Mouse (Mus musculus): Measurements from ENCODE around the gene Bglap2. TPM values are rescaled to one million over a fixed set of nuclear protein-coding genes. Genes with fewer than 3 reads are reported as not detected.
"Not testable (repeated sequence)": the region's sequence is repeated elsewhere in the genome, so short reads cannot be mapped to it uniquely, and the experiment has no call there.

Gene Bglap2
- polyA plus RNA-seq, 1 experiment from 2014 or later, result not detected

- WGBS, result 10% methylated on average over 17 of the region's 19 CpGs
- not testable (repeated sequence) for H3K4me2 ChIP-seq; H3K27me3 ChIP-seq (ENCODE audit: control insufficient read depth, insufficient read depth, low read length); H3K27ac ChIP-seq (ENCODE audit: low read depth, low read length); H3K36me3 ChIP-seq (ENCODE audit: control insufficient read depth, insufficient read depth, low read length); H3K9me3 ChIP-seq (ENCODE audit: control insufficient read depth, low read length); H3K4me3 ChIP-seq (ENCODE audit: low read depth, low read length); H3K4me1 ChIP-seq (ENCODE audit: control insufficient read depth, insufficient read depth, low read length)
- H3K9ac ChIP-seq (ENCODE audit: low read length), result 0 out of 2 replicates have a peak overlapping the region, but pooled peaks have one; percentile 2
- DNase-seq (ENCODE audit: low spot score, missing footprints), result peak; percentile 90
- ATAC-seq (ENCODE audit: low FRiP score), result peak; percentile 84
Observed at GRCm38 (mm10) chr3:88375750-88376626, 2.5 kb downstream of the Bglap2 start.

GRCm38 (mm10) chr3:88372643-88373042 is 5.9 kb downstream of the Bglap2 start, which contains the start of gene Bglap3:
TSS of gene Bglap3 (minus strand) at chr3:88372743.
- not testable (repeated sequence) for H3K4me1 ChIP-seq (ENCODE audit: control insufficient read depth, insufficient read depth, low read length); DNase-seq (ENCODE audit: low spot score, missing footprints); H3K36me3 ChIP-seq (ENCODE audit: control insufficient read depth, insufficient read depth, low read length); ATAC-seq (ENCODE audit: low FRiP score); H3K27me3 ChIP-seq (ENCODE audit: control insufficient read depth, insufficient read depth, low read length); H3K27ac ChIP-seq (ENCODE audit: low read depth, low read length); H3K4me2 ChIP-seq; H3K4me3 ChIP-seq (ENCODE audit: low read depth, low read length); H3K9ac ChIP-seq (ENCODE audit: low read length); H3K9me3 ChIP-seq (ENCODE audit: control insufficient read depth, low read length)
- WGBS, result 91% methylated on average over 9 of the region's 9 CpGs

- not testable (repeated sequence) for H3K4me3 ChIP-seq (ENCODE audit: low read depth, low read length); H3K4me1 ChIP-seq (ENCODE audit: control insufficient read depth, insufficient read depth, low read length); H3K9ac ChIP-seq (ENCODE audit: low read length); ATAC-seq (ENCODE audit: low FRiP score); DNase-seq (ENCODE audit: low spot score, missing footprints); H3K27ac ChIP-seq (ENCODE audit: low read depth, low read length); H3K4me2 ChIP-seq; H3K9me3 ChIP-seq (ENCODE audit: control insufficient read depth, low read length); H3K36me3 ChIP-seq (ENCODE audit: control insufficient read depth, insufficient read depth, low read length)
- WGBS, result 89% methylated on average over 7 of the region's 7 CpGs
- peaks cover 14% of the 10 kb centered on the region for H3K27me3 ChIP-seq (ENCODE audit: control insufficient read depth, insufficient read depth, low read length)
Observed at GRCm38 (mm10) chr3:88368511-88368910, 10.0 kb downstream of the Bglap2 start.

GRCm38 (mm10) chr3:88367517-88367916 is 11.0 kb downstream of the Bglap2 start:
- H3K27ac ChIP-seq (ENCODE audit: low read depth, low read length); H3K4me1 ChIP-seq (ENCODE audit: control insufficient read depth, insufficient read depth, low read length); DNase-seq (ENCODE audit: low spot score, missing footprints); H3K36me3 ChIP-seq (ENCODE audit: control insufficient read depth, insufficient read depth, low read length); H3K4me2 ChIP-seq; H3K9me3 ChIP-seq (ENCODE audit: control insufficient read depth, low read length); H3K4me3 ChIP-seq (ENCODE audit: low read depth, low read length); H3K9ac ChIP-seq (ENCODE audit: low read length): not testable (repeated sequence)
- peaks cover 14% of the 10 kb centered on the region for H3K27me3 ChIP-seq (ENCODE audit: control insufficient read depth, insufficient read depth, low read length)
- ATAC-seq (ENCODE audit: low FRiP score), result peak; percentile 24; the same call in 1 of the 2 replicates
- 38% methylated on average over 3 of the region's 7 CpGs for WGBS

GRCm38 (mm10) chr3:88366830-88367428 is 11.6 kb downstream of the Bglap2 start:
- ATAC-seq (ENCODE audit: low FRiP score), result peak; percentile 76
- H3K36me3 ChIP-seq (ENCODE audit: control insufficient read depth, insufficient read depth, low read length); DNase-seq (ENCODE audit: low spot score, missing footprints); H3K4me3 ChIP-seq (ENCODE audit: low read depth, low read length); H3K9me3 ChIP-seq (ENCODE audit: control insufficient read depth, low read length); H3K27ac ChIP-seq (ENCODE audit: low read depth, low read length); H3K4me1 ChIP-seq (ENCODE audit: control insufficient read depth, insufficient read depth, low read length): not testable (repeated sequence)
- Histone ChIP-seq H3K27me3 (ENCODE audit: control insufficient read depth, insufficient read depth, low read length) (peaks cover 14% of the 10 kb centered on the region), H3K9ac (ENCODE audit: low read length) (peak overlapping the region; percentile 38; the same call in 1 of the 2 replicates), H3K4me2 (peak overlapping the region; percentile 28; the same call in 1 of the 2 replicates)
- 5% methylated on average over 18 of the region's 22 CpGs for WGBS

- H3K4me3 ChIP-seq (ENCODE audit: low read depth, low read length), result no peak overlapping the region
- H3K27ac ChIP-seq (ENCODE audit: low read depth, low read length), result no peak overlapping the region
Observed at GRCm38 (mm10) chr3:88365705-88366361, 12.7 kb downstream of the Bglap2 start.

GRCm38 (mm10) chr3:88364337-88364736 is 14.2 kb downstream of the Bglap2 start, which contains the start of gene Paqr6:
TSS of gene Paqr6 (plus strand) at chr3:88364584.
- 1% methylated on average over 16 of the region's 16 CpGs for WGBS
- no peak within 1 kb of the TSS for H3K9ac ChIP-seq (ENCODE audit: low read length)
- ATAC-seq (ENCODE audit: low FRiP score) (no peak), DNase-seq (ENCODE audit: low spot score, missing footprints) (no peak)
- no peak within 1 kb of the TSS for H3K4me3 ChIP-seq (ENCODE audit: low read depth, low read length)
- peaks cover 14% of the 10 kb centered on the region for H3K27me3 ChIP-seq (ENCODE audit: control insufficient read depth, insufficient read depth, low read length)
- H3K36me3 ChIP-seq (ENCODE audit: control insufficient read depth, insufficient read depth, low read length), result peaks cover 21% of the 10 kb centered on the region
- H3K4me1 ChIP-seq (ENCODE audit: control insufficient read depth, insufficient read depth, low read length), result no peaks in the 10 kb centered on the region
- no peak within 1 kb of the TSS for H3K4me2 ChIP-seq
- H3K27ac ChIP-seq (ENCODE audit: low read depth, low read length), result no peak within 1 kb of the TSS
- no peaks in the 10 kb centered on the region for H3K9me3 ChIP-seq (ENCODE audit: control insufficient read depth, low read length)

More at GRCm38 (mm10) chr3:88365705-88366361, 12.7 kb downstream of the Bglap2 start:
- Histone ChIP-seq H3K27me3 (ENCODE audit: control insufficient read depth, insufficient read depth, low read length) (peaks cover 14% of the 10 kb centered on the region), H3K9me3 (ENCODE audit: control insufficient read depth, low read length) (peaks cover 2% of the 10 kb centered on the region; the same call in 1 of the 2 replicates), H3K4me1 (ENCODE audit: control insufficient read depth, insufficient read depth, low read length) (no peaks in the 10 kb centered on the region), H3K4me2 (no peak overlapping the region), H3K36me3 (ENCODE audit: control insufficient read depth, insufficient read depth, low read length) (peaks cover 8% of the 10 kb centered on the region), H3K9ac (ENCODE audit: low read length) (no peak overlapping the region)
- no peak for ATAC-seq (ENCODE audit: low FRiP score)
- no peak for DNase-seq (ENCODE audit: low spot score, missing footprints)
- WGBS, result 42% methylated on average over 34 of the region's 34 CpGs

GRCm38 (mm10) chr3:88363700-88364099 is 14.8 kb downstream of the Bglap2 start:
- Histone ChIP-seq H3K27me3 (ENCODE audit: control insufficient read depth, insufficient read depth, low read length) (peaks cover 14% of the 10 kb centered on the region), H3K4me2 (no peak overlapping the region), H3K4me1 (ENCODE audit: control insufficient read depth, insufficient read depth, low read length) (no peaks in the 10 kb centered on the region), H3K9ac (ENCODE audit: low read length) (no peak overlapping the region), H3K27ac (ENCODE audit: low read depth, low read length) (no peak overlapping the region), H3K36me3 (ENCODE audit: control insufficient read depth, insufficient read depth, low read length) (peaks cover 28% of the 10 kb centered on the region), H3K4me3 (ENCODE audit: low read depth, low read length) (no peak overlapping the region), H3K9me3 (ENCODE audit: control insufficient read depth, low read length) (no peaks in the 10 kb centered on the region)
- DNase-seq (ENCODE audit: low spot score, missing footprints) (no peak), ATAC-seq (ENCODE audit: low FRiP score) (no peak)
- 69% methylated on average over 4 of the region's 4 CpGs for WGBS
